Mouse (Mus musculus): ENCODE data around the gene Fhit. TPM values are rescaled to one million over a fixed set of nuclear protein-coding genes. Genes with fewer than 3 reads are reported as not detected.

The Fhit gene
- polyA plus RNA-seq, 1 experiment: 1.6 TPM

DNA sequence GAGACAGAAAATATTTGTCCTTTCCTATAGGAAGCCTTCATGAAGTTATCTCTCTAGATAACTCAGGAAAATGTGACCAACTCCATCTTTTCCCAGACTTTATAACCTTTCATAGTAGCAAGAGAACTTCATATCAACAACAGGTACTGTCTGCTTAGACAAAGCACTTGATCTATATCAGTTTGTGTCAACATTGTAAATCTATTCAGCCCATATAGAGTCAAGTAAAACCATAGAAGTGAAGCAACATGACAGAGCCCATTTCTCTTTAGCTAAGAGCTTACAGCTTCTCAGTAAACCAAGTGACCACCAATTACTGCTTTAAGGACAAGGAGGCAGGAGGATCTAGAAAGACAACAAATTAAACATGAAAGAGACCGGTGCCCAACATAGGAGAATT lies 725.6 kb downstream of the Fhit start:
- no peak for DNase-seq
- Histone ChIP-seq H3K4me3 (replicated peaks; ENCODE audit: extremely low read depth, low read depth, low read length) (no peak overlapping the region), H3K4me1 (ENCODE audit: control insufficient read depth, insufficient read depth, low read length) (no peaks in the 10 kb centered on the region)
- WGBS: 88% methylated on average over 1 of the region's 1 CpGs
- TF ChIP-seq CTCF (IDR thresholded peaks at IDR 0.05; ENCODE audit: insufficient read depth, low read length): no peak
- TF ChIP-seq POLR2A (IDR thresholded peaks at IDR 0.05; ENCODE audit: borderline replicate concordance, extremely low read depth, low read depth, low read length): no peak

DNA sequence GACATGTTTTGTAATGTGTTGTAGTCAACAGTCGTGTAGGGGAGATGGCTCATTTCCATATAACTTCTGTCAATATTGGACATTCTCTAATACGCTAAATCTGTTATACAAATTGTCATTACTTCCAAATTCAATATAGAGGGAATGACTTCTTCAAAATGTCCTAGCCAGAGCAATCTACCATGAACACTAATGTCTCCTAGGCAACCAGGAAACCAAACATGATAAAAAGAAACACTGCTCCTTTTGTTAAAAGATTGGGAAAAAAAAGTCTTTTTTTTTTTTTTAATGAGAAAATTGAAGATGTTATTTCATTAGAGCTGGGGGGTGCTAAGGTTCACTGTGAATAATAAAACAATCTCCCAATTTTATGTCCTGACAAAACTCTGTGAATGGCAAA lies 729.3 kb downstream of the Fhit start:
- 74% methylated on average over 2 of the region's 2 CpGs for WGBS
- no peak for DNase-seq

DNA sequence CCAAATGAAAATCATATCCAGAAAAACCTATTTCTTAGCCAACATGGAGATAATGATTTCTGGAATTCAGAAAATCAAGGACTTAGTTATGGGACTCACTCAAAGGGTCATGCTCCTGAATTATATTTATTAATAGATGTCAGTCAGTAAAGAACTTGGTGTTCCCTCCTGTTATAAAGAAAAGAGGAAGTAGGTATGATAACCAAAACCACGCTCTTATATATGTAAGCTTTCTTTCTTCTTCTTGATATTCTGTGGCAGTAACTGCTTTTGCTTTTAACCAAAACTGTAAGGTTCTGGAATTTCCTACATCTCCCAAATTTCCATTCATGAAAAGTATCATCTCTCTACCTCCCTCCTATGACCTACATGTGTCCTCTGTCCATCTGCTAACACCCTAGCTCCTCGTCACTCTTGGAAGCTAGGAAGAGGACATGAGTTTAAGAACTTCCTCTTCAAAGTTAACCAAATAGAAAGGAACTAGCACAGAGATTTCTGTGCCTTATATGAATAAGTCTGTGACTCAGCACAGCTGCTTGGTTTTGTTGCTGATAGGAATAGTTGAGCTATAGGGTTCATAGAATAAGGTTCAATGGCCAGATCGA lies 731.3 kb downstream of the Fhit start:
- WGBS: 86% methylated on average over 3 of the region's 3 CpGs
- TF ChIP-seq POLR2A (IDR thresholded peaks at IDR 0.05; ENCODE audit: borderline replicate concordance, extremely low read depth, low read depth, low read length) (no peak), CTCF (IDR thresholded peaks at IDR 0.05; ENCODE audit: insufficient read depth, low read length) (no peak)

More for the DNA sequence above, 729.3 kb downstream of the Fhit start:
- Histone ChIP-seq H3K4me3 (replicated peaks; ENCODE audit: extremely low read depth, low read depth, low read length) (no peak overlapping the region), H3K4me1 (ENCODE audit: control insufficient read depth, insufficient read depth, low read length) (no peaks in the 10 kb centered on the region)
- TF ChIP-seq POLR2A (IDR thresholded peaks at IDR 0.05; ENCODE audit: borderline replicate concordance, extremely low read depth, low read depth, low read length) (no peak), CTCF (IDR thresholded peaks at IDR 0.05; ENCODE audit: insufficient read depth, low read length) (no peak)

DNA sequence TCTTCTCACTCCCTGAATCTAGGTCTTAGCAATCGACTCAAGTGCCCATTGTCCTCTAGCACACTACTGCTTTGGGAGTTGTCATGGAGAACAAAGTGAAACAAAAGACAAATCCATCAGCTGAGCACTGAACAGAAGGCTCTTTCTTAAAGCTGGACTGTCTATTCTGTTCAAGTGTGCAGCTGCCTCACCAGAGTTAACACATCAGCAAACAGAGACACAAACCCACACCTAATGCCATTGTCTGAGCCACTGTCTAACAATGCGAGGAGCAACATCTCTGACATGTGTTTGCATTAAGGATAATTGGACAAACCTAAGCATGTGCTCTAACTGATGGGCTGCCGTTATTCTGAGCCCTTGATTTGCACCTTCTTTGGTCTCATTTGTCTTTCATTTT lies 738.3 kb downstream of the Fhit start:
- no peaks in the 10 kb centered on the region for H3K4me1 ChIP-seq (ENCODE audit: control insufficient read depth, insufficient read depth, low read length)
- no peak for TF ChIP-seq POLR2A (IDR thresholded peaks at IDR 0.05; ENCODE audit: borderline replicate concordance, extremely low read depth, low read depth, low read length)
- TF ChIP-seq CTCF (IDR thresholded peaks at IDR 0.05; ENCODE audit: insufficient read depth, low read length): no peak
- H3K4me3 ChIP-seq (replicated peaks; ENCODE audit: extremely low read depth, low read depth, low read length): no peak overlapping the region
- no peak for DNase-seq
- WGBS: 76% methylated on average over 3 of the region's 3 CpGs

More for the DNA sequence above, 731.3 kb downstream of the Fhit start:
- no peaks in the 10 kb centered on the region for H3K4me1 ChIP-seq (ENCODE audit: control insufficient read depth, insufficient read depth, low read length)
- DNase-seq: no peak
- H3K4me3 ChIP-seq (replicated peaks; ENCODE audit: extremely low read depth, low read depth, low read length): no peak overlapping the region

DNA sequence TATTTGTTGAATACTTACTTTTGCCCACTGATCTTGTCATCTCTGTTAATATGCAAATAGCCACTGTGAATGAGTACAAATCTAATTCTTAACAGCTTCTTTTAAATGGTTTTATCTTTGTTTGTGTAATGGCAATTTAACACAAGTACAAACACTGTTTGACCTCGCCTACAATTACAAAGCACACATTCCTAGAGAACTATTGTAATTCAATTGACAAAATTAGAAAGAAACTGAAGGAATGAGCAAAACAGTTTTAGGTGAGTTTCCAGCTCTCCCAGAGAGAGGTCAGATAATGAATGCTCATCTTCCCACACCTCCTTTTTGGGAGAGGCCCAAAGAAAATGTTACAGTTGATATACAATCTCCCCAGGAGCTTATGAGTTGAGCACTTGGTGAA lies 739.6 kb downstream of the Fhit start:
- 60% methylated on average over 1 of the region's 1 CpGs for WGBS
- H3K4me1 ChIP-seq (ENCODE audit: control insufficient read depth, insufficient read depth, low read length): no peaks in the 10 kb centered on the region
- TF ChIP-seq CTCF (IDR thresholded peaks at IDR 0.05; ENCODE audit: insufficient read depth, low read length) (no peak), POLR2A (IDR thresholded peaks at IDR 0.05; ENCODE audit: borderline replicate concordance, extremely low read depth, low read depth, low read length) (no peak)
- DNase-seq: no peak
- H3K4me3 ChIP-seq (replicated peaks; ENCODE audit: extremely low read depth, low read depth, low read length): no peak overlapping the region

DNA sequence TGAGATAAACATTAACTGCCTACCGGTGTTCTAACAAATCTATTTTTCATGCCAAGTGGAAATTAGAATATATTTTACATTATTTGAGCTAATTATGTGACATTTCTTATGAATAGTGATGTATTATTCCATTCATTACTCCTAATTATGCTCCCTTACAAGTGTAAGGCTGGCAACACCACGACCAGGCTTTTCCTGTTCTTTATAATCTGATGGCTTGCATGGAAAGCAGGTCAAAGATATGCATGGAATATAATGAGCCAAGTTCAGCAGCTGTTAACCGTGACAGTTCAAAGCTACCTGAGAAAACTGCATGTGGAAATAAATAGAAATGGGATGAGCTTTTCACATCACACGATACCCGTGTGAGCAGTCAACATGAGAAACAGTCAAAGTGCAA lies 746.8 kb downstream of the Fhit start:
- TF ChIP-seq POLR2A (IDR thresholded peaks at IDR 0.05; ENCODE audit: borderline replicate concordance, extremely low read depth, low read depth, low read length) (no peak), CTCF (IDR thresholded peaks at IDR 0.05; ENCODE audit: insufficient read depth, low read length) (no peak)

DNA sequence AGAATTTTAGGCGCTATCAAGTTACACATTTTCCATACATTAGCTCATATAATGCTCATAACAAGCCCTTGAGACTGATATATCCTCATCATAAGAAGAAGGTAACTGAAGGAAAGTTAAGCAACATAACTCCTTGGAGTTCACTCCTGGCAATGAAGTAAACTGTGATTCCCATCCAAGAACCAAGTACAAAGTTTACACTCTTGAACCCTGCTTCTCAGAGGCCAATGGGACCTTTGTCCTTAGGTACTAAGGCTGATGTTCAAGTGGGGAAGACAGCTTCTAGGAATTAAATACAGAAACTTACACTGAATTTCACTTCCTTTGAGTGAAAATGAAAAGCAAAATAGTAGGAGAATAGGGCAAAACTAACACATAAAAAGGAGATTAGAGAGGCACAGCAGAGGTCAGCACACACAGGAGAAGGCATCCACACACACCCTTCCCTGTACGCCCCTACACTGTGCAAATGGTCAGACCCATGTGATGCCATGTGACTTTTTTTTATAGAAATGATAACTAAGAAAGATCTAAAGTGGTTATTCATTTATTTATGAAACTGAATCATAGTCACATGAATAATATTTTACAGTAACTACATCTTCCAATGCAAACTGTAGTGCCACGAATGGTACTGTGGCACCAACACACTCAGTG lies 752.4 kb downstream of the Fhit start:
- 93% methylated on average over 3 of the region's 3 CpGs for WGBS
- H3K4me3 ChIP-seq (replicated peaks; ENCODE audit: extremely low read depth, low read depth, low read length): no peak overlapping the region
- no peaks in the 10 kb centered on the region for H3K4me1 ChIP-seq (ENCODE audit: control insufficient read depth, insufficient read depth, low read length)
- no peak for DNase-seq
- no peak for TF ChIP-seq CTCF (IDR thresholded peaks at IDR 0.05; ENCODE audit: insufficient read depth, low read length)
- TF ChIP-seq POLR2A (IDR thresholded peaks at IDR 0.05; ENCODE audit: borderline replicate concordance, extremely low read depth, low read depth, low read length): no peak

More for the DNA sequence above, 746.8 kb downstream of the Fhit start:
- 83% methylated on average over 5 of the region's 5 CpGs for WGBS
- Histone ChIP-seq H3K4me1 (ENCODE audit: control insufficient read depth, insufficient read depth, low read length) (no peaks in the 10 kb centered on the region), H3K4me3 (replicated peaks; ENCODE audit: extremely low read depth, low read depth, low read length) (no peak overlapping the region)
- no peak for DNase-seq

DNA sequence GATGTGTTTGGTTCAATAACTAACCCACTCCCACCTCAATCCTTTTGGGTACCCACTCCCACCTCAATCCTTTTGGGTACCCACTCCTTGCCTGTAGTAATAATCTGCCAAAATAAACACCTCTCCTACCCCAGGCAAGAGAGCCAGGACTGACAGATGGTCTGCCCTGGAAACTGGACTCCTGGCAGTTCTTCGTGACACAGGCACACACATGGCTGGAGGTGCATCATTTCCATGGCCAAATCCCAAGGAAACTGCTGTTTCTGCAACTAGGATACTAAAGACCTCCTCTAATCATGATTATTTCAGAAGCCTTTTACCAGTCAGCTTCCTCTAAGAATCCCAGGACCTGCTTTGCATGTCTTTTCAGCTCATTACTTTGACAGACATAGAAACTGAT lies 756.5 kb downstream of the Fhit start:
- Histone ChIP-seq H3K4me3 (replicated peaks; ENCODE audit: extremely low read depth, low read depth, low read length) (no peak overlapping the region), H3K4me1 (ENCODE audit: control insufficient read depth, insufficient read depth, low read length) (no peaks in the 10 kb centered on the region)
- 71% methylated on average over 1 of the region's 1 CpGs for WGBS
- DNase-seq: no peak
- TF ChIP-seq CTCF (IDR thresholded peaks at IDR 0.05; ENCODE audit: insufficient read depth, low read length): no peak
- TF ChIP-seq POLR2A (IDR thresholded peaks at IDR 0.05; ENCODE audit: borderline replicate concordance, extremely low read depth, low read depth, low read length): no peak

DNA sequence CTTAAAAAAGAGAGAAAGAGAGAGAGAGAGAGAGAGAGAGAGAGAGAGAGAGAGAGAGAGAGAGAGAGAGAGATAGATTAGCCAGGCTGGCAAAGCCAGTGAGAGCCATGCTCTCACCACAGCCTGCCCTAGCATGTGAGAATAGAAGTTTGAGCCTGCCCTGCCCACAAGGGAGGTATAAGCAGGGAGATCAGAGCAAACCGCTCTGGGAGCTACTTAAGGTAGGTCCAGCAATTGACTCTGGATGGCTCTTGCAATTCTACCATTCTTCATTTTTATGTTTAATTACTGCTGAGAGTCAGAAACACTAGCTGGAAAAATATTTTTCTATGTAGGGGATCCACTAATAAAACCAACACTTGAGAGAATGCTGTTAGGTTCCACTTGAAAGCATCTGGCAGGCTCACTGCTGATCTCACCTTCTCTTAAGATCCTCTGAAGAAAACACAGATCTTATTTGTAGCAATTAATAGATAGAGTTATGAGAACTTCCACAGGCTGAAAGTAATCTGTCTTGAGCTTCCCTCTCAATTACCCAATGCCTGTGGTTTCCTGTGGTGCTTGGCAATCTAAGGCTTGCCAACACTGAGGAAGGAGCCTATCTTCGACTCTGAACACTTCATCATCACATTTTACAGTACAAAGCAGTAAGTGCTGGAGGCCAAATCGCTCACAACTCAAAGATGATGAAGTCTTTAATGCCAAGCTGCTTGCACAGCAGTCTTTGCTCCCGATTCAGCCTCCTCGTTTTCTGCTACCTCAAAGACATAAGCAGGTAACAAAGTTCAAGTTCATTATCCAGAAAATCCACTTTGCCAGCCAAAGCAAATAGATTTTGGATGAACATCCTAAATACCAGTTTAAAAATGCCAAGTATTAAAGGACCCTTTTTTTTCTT lies 793.8 kb downstream of the Fhit start:
- Histone ChIP-seq H3K4me3 (replicated peaks; ENCODE audit: extremely low read depth, low read depth, low read length) (no peak overlapping the region), H3K4me1 (ENCODE audit: control insufficient read depth, insufficient read depth, low read length) (no peaks in the 10 kb centered on the region)
- no peak for DNase-seq
- TF ChIP-seq POLR2A (IDR thresholded peaks at IDR 0.05; ENCODE audit: borderline replicate concordance, extremely low read depth, low read depth, low read length) (no peak), CTCF (IDR thresholded peaks at IDR 0.05; ENCODE audit: insufficient read depth, low read length) (no peak)
- 50% methylated on average over 5 of the region's 5 CpGs for WGBS
